Mouse (Mus musculus) neural tube, embryonic 14.5 days (tissue): ENCODE measurements around the gene Mtif3. TPM values are rescaled to one million over a fixed set of nuclear protein-coding genes. Genes with fewer than 3 reads are reported as not detected.

ENCODE experiments used
- ATAC-seq: fragments of 200-750 bp; cut with Nextera tagmentation; 2 replicates; pipeline ENCODE4 v1.8.0; 2017; ENCODE audit warnings: low read depth, mild to moderate bottlenecking, moderate TSS enrichment, moderate library complexity
- H3K27ac ChIP-seq: fragments of 300-500 bp; sonication (generic); 2 replicates; pipeline ENCODE4 v1.5.1; 2014; ENCODE audit warnings: low read depth, mild to moderate bottlenecking, control low read depth, low read length, moderate library complexity, mixed read lengths
- H3K27me3 ChIP-seq: fragments of 300-500 bp; sonication (generic); 2 replicates; pipeline ENCODE4 v1.6.1; 2014; ENCODE audit warnings: low read length; ENCODE audit not compliant: control insufficient read depth, insufficient read depth
- H3K36me3 ChIP-seq: fragments of 300-500 bp; sonication (generic); 2 replicates; pipeline ENCODE4 v1.6.1; 2014; ENCODE audit warnings: low read length, mixed read lengths; ENCODE audit not compliant: control insufficient read depth, insufficient read depth
- H3K4me1 ChIP-seq: fragments of 300-500 bp; sonication (generic); 2 replicates; pipeline ENCODE4 v1.6.1; 2014; ENCODE audit warnings: low read length; ENCODE audit not compliant: control insufficient read depth, insufficient read depth
- H3K4me2 ChIP-seq: fragments of 300-500 bp; sonication (generic); 2 replicates; pipeline ENCODE4 v1.6.1; 2014; ENCODE audit warnings: mild to moderate bottlenecking, low read depth, low read length, control low read depth
- H3K4me3 ChIP-seq: fragments of 300-500 bp; sonication (generic); 2 replicates; pipeline ENCODE4 v1.5.1; 2014; ENCODE audit warnings: low read depth, low read length, control low read depth, mixed read lengths
- H3K9ac ChIP-seq: fragments of 300-500 bp; sonication (generic); replicated peaks from 2 replicates; pipeline ENCODE4 v1.6.1; 2014; ENCODE audit warnings: low read depth, mild to moderate bottlenecking, control low read depth, low read length, mixed read lengths
- H3K9me3 ChIP-seq: fragments of 300-500 bp; sonication (generic); 2 replicates; pipeline ENCODE4 v1.6.1; 2016; ENCODE audit warnings: low read length; ENCODE audit not compliant: control insufficient read depth
- WGBS: fragments of 180-500 bp; shearing (Covaris S2); extraction: QIAGEN DNeasy Blood & Tissue Kit; methylation state at CpG from one replicate; pipeline ENCODE4 v1.1.7; 2014; 5-methylcytosine and 5-hydroxymethylcytosine counted together
- polyA plus RNA-seq: library from polyadenylated mRNA; unstranded; fragments of >200 nt; fragmentation: Nextera tagmentation; extraction: Ambion mirVana; gene quantifications from 2 replicates; pipeline ENCODE4 v1.2.1, GENCODE M21; 2014

Gene Mtif3
- polyA plus RNA-seq, 1 experiment from 2014 or later, result 34.7 TPM

DNA sequence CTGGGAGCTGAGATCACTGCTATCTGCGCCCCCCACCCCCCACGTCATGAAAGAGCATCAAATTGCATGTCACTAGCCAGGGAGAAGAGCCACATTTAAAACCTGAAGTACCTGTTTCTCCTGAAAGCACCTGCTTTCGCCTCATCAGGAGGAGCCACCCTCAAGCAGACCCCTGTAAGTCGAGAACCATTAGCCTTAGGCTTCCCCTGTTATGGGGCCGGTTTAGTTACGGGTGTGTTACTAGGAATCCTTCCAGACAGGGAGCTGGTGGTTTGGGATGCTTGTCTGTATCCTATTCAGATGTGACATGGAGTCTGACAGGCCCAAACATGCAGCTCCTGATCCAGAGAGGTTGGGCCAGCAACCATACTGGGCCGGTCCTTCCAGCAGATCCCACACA, 50.2 kb downstream of the Mtif3 start:
- Histone ChIP-seq H3K4me3 (no peak overlapping the region), H3K27ac (no peak overlapping the region), H3K9ac (no peak overlapping the region), H3K4me2 (no peak overlapping the region), H3K9me3 (no peaks in the 10 kb centered on the region), H3K4me1 (no peaks in the 10 kb centered on the region), H3K27me3 (no peaks in the 10 kb centered on the region), H3K36me3 (no peaks in the 10 kb centered on the region)
- WGBS, result 84% methylated on average over 7 of the region's 7 CpGs
- no peak for ATAC-seq

DNA sequence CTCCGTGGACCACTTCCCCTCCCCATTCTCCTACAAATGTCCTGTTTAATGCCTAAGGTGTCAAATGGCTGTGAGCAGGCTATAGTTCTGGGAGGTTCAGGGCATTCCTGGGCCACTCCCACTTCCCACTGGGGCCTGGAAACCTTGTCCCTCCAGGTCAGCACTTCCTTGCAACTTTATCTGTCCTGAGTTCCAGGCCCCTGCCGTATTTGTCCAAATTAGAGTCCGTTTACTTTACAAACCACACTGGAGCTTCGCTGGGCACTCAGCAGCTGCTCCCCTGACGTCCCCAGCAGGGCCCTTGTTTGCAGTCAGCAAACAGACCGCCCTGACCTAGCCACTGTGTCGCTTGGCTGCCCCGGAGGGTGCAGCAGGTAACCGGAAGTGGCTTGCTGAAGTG, 51.4 kb downstream of the Mtif3 start:
- no peak overlapping the region for H3K4me3 ChIP-seq
- ATAC-seq, result no peak
- H3K4me1 ChIP-seq, result no peaks in the 10 kb centered on the region
- H3K36me3 ChIP-seq, result no peaks in the 10 kb centered on the region
- H3K4me2 ChIP-seq, result no peak overlapping the region
- H3K27ac ChIP-seq, result no peak overlapping the region
- H3K9ac ChIP-seq, result no peak overlapping the region
- no peaks in the 10 kb centered on the region for H3K27me3 ChIP-seq
- H3K9me3 ChIP-seq, result no peaks in the 10 kb centered on the region
- WGBS, result 24% methylated on average over 9 of the region's 9 CpGs

DNA sequence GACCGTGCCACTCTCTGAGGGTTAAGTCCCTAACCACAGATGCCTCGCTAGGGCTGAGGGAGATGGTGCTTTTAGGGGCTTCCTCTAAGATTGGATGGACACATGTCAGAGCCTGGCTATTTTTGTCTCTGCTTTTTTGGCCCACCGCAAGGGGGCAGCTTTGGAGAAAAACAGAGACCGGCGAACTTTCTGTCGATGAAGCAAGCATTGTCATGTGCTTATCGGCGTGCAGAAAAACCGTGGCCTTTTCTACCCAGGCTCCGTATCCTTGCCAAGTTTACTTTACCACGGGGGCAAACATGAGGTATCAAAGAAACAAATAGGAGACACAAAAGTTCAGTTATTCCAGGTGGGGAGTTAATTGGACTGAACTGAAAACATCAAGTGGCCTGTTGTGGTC, 55.0 kb downstream of the Mtif3 start:
- no peak overlapping the region for H3K4me3 ChIP-seq
- no peak overlapping the region for H3K4me2 ChIP-seq
- no peak for ATAC-seq
- 56% methylated on average over 11 of the region's 11 CpGs for WGBS
- H3K27ac ChIP-seq, result no peak overlapping the region
- H3K9ac ChIP-seq, result no peak overlapping the region
- no peaks in the 10 kb centered on the region for H3K9me3 ChIP-seq
- H3K27me3 ChIP-seq, result no peaks in the 10 kb centered on the region
- H3K36me3 ChIP-seq, result no peaks in the 10 kb centered on the region
- H3K4me1 ChIP-seq, result no peaks in the 10 kb centered on the region

DNA sequence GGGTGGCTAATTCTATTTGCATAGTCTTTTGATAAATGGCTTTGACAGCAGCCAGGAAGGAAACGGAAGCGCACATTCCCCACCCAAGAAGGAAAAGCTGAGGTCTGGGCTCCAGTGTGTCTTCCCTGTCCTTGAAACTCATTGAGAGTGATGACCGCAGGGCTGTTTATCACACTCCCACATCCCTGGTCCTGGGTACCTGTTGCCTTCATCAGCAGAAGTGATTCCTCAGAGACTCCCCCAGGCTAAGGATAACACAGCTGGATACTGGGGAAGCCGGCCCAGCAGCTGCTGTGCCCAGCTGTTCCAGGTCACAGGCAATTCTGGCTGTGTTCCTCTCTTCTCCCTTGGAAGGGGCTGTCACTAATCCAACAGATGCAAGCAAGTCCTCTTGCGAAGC, 56.1 kb downstream of the Mtif3 start:
- Histone ChIP-seq H3K27ac (no peak overlapping the region), H3K9me3 (no peaks in the 10 kb centered on the region), H3K9ac (no peak overlapping the region), H3K4me2 (no peak overlapping the region), H3K4me1 (no peaks in the 10 kb centered on the region), H3K27me3 (no peaks in the 10 kb centered on the region), H3K36me3 (no peaks in the 10 kb centered on the region), H3K4me3 (no peak overlapping the region)
- no peak for ATAC-seq
- WGBS, result 45% methylated on average over 5 of the region's 5 CpGs

DNA sequence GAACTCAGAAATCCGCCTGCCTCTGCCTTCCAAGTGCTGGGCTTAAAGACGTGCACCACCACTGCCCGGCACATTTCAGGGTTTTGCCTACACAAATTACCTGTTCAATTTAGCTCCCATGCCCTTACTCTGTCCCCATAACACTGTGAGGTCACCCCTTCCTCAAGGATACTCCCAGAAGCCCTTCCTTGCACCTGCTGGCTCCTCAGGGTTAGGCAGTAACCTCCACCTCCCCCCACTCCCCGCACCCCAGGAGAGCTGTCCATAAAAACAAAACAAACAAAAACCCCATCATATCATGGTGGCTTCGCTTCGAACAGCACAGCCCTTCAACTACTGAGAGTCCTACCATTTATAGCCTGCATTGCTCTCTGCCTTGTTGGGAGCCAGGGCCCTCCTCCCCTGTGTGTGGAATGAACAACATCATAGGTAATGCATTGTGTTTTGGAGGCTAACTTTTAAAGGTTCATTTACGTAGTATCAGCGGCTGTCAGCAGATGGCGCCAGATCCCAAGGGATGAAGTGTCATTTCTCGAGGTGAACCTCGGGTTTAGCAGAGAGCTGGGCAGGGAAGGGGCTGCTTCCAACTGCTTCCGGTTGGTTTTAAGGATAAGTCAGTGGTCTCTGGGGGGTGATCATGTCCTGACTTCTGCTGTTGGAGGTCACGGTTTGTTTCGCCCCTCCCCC, 58.0 kb downstream of the Mtif3 start:
- H3K9ac ChIP-seq, result no peak overlapping the region
- ATAC-seq, result peak; percentile 64

DNA sequence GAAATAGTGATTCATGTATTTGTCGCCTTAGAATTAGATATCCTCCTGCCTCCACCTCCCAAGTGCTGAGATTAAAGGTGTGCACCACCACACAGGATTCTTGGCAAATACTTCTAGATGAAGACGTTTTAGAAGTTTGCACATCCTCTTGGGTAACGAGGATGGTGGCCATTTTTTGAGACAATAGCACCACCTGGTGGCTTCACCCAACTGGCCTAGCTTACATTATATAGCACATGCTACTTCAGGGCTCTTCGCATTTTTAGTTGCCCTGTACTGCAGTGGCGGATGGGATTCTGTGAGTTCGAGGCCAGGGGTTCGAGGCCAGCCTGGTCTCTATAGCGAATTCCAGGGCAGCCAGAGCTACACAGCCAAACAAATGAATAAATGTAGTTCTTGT, 59.2 kb downstream of the Mtif3 start:
- H3K27me3 ChIP-seq, result no peaks in the 10 kb centered on the region
- no peaks in the 10 kb centered on the region for H3K9me3 ChIP-seq
- H3K36me3 ChIP-seq, result no peaks in the 10 kb centered on the region
- peak; percentile 77; the same call in 1 of the 2 replicates for ATAC-seq
- H3K4me1 ChIP-seq, result no peaks in the 10 kb centered on the region
- H3K4me3 ChIP-seq, result no peak overlapping the region
- no peak overlapping the region for H3K9ac ChIP-seq
- no peak overlapping the region for H3K27ac ChIP-seq
- 40% methylated on average over 8 of the region's 8 CpGs for WGBS
- H3K4me2 ChIP-seq, result no peak overlapping the region

More for the DNA sequence above, 58.0 kb downstream of the Mtif3 start:
- H3K4me1 ChIP-seq, result no peaks in the 10 kb centered on the region
- H3K27ac ChIP-seq, result no peak overlapping the region
- H3K27me3 ChIP-seq, result no peaks in the 10 kb centered on the region
- no peak overlapping the region for H3K4me3 ChIP-seq
- no peaks in the 10 kb centered on the region for H3K9me3 ChIP-seq
- H3K36me3 ChIP-seq, result no peaks in the 10 kb centered on the region
- 26% methylated on average over 14 of the region's 14 CpGs for WGBS
- H3K4me2 ChIP-seq, result 0 out of 2 replicates have a peak overlapping the region, but pooled peaks have one; percentile 9

Other genes starting within 250 kb of the Mtif3 start
- 11.5 and 15.0 TPM in 2 replicates for gene Usp12, start 168.8 kb downstream of the Mtif3 start, polyA plus RNA-seq
- 380 TPM in 2 replicates for gene Rpl21, start 130.9 kb downstream of the Mtif3 start, polyA plus RNA-seq
- 8.9 and 9.1 TPM in 2 replicates for gene Rasl11a, start 118.7 kb downstream of the Mtif3 start, polyA plus RNA-seq
- 104 and 105 TPM in 2 replicates for gene Gtf3a, start 15.1 kb downstream of the Mtif3 start, polyA plus RNA-seq
- gene Lnx2, start 112.8 kb upstream of the Mtif3 start, polyA plus RNA-seq, result 3.9 and 6.6 TPM in 2 replicates
- 101 and 108 TPM in 2 replicates for gene Polr1d, start 113.2 kb upstream of the Mtif3 start, polyA plus RNA-seq
- gene Gsx1, start 224.9 kb upstream of the Mtif3 start, polyA plus RNA-seq, result 1.5 and 2.0 TPM in 2 replicates